Mouse (Mus musculus): Measurements from ENCODE around the gene Limk2. TPM values are rescaled to one million over a fixed set of nuclear protein-coding genes. Genes with fewer than 3 reads are reported as not detected.

Limk2 gene
- polyA plus RNA-seq, 1 experiment: 37.8 TPM

DNA sequence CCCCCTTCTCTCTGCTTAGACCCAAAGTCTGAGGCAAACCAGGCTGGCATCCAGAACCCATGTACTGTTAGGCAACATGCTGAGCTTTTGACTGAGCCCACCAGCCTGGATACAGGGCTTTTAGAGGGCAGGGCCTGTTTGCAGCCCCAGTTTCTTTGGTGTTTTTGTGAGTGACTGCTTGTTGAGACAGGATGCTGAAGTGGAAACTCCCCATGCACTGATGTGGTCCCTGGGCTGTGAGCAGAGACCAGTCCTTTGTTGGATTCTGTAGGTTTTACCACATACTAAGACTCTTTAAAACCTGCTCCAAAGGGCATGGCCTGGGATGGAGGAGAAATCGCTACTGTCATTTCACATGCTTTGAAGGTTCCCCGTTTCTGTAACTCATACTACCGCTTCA, 64.1 kb downstream of the Limk2 start:
- Histone ChIP-seq H3ac (ENCODE audit: control insufficient read depth, insufficient read length) (no peak overlapping the region), H3K4me2 (ENCODE audit: low read depth) (no peak overlapping the region), H3K36me3 (ENCODE audit: control insufficient read depth, insufficient read depth) (peaks cover 11% of the 10 kb centered on the region), H3K79me2 (ENCODE audit: control insufficient read depth, insufficient read depth) (no peaks in the 10 kb centered on the region), H3K4me3 (no peak overlapping the region), H3K27me3 (ENCODE audit: control insufficient read depth, insufficient read depth, insufficient read length) (no peaks in the 10 kb centered on the region)
- TF ChIP-seq POLR2AphosphoS2 (IDR thresholded peaks at IDR 0.05; ENCODE audit: insufficient read length, low read depth) (no peak), TCF3 (IDR thresholded peaks at IDR 0.05; ENCODE audit: insufficient read length, low read depth) (no peak), E2F4 (IDR thresholded peaks at IDR 0.05; ENCODE audit: insufficient read depth) (no peak), MAX (IDR thresholded peaks at IDR 0.05; ENCODE audit: low read depth) (no peak), TCF12 (IDR thresholded peaks at IDR 0.05; ENCODE audit: insufficient read depth, poor library complexity, severe bottlenecking) (no peak), SRF (IDR thresholded peaks at IDR 0.05; ENCODE audit: control insufficient read depth, insufficient read length, low read depth) (no peak), CEBPB (IDR thresholded peaks at IDR 0.05; ENCODE audit: insufficient read depth, poor library complexity, severe bottlenecking) (no peak), POLR2A (IDR thresholded peaks at IDR 0.05; ENCODE audit: insufficient read length, low read depth) (no peak), MYOG (IDR thresholded peaks at IDR 0.05; ENCODE audit: control insufficient read depth in 1 of 3, insufficient read depth in 1 of 3, insufficient read length in 2 of 3, low read depth in 2 of 3) (no peak), USF1 (IDR thresholded peaks at IDR 0.05; ENCODE audit: low read depth) (no peak), REST (IDR thresholded peaks at IDR 0.05; ENCODE audit: insufficient read depth, insufficient read length) (no peak), MYOD1 (IDR thresholded peaks at IDR 0.05; ENCODE audit: control insufficient read depth in 1 of 3, insufficient read length in 2 of 3, low read depth in 2 of 3) (no peak)

DNA sequence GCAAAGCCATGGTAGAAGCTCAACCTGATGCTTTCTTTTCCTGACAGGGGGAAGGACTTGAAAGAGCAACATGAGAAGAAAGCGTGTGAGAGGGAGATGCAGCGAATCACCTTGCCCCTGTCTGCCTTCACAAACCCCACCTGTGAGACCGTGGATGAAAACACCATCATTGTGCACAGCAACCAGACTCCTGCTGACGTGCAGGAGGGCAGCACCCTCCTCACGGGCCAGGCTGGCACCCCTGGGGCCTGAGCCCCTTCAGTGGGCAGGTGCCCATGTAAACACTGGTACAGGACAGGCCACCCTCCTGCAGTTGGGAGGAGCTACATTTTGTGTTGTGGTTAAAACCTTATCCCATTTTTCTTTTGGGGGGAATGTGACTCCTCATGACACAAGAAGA, 67.5 kb downstream of the Limk2 start:
- TF ChIP-seq POLR2AphosphoS2 (IDR thresholded peaks at IDR 0.05; ENCODE audit: insufficient read length, low read depth): peak; percentile 81
- TF ChIP-seq POLR2A (IDR thresholded peaks at IDR 0.05; ENCODE audit: insufficient read length, low read depth): no peak
- TF ChIP-seq E2F4 (IDR thresholded peaks at IDR 0.05; ENCODE audit: insufficient read depth): no peak
- no peak for TF ChIP-seq MYOD1 (IDR thresholded peaks at IDR 0.05; ENCODE audit: control insufficient read depth in 1 of 3, insufficient read length in 2 of 3, low read depth in 2 of 3)
- TF ChIP-seq REST (IDR thresholded peaks at IDR 0.05; ENCODE audit: insufficient read depth, insufficient read length): no peak
- no peak overlapping the region for H3K4me2 ChIP-seq (ENCODE audit: low read depth)
- H3ac ChIP-seq (ENCODE audit: control insufficient read depth, insufficient read length): no peak overlapping the region
- peaks cover 11% of the 10 kb centered on the region for H3K36me3 ChIP-seq (ENCODE audit: control insufficient read depth, insufficient read depth)
- no peaks in the 10 kb centered on the region for H3K27me3 ChIP-seq (ENCODE audit: control insufficient read depth, insufficient read depth, insufficient read length)
- no peak overlapping the region for H3K4me3 ChIP-seq
- H3K79me2 ChIP-seq (ENCODE audit: control insufficient read depth, insufficient read depth): no peaks in the 10 kb centered on the region

DNA sequence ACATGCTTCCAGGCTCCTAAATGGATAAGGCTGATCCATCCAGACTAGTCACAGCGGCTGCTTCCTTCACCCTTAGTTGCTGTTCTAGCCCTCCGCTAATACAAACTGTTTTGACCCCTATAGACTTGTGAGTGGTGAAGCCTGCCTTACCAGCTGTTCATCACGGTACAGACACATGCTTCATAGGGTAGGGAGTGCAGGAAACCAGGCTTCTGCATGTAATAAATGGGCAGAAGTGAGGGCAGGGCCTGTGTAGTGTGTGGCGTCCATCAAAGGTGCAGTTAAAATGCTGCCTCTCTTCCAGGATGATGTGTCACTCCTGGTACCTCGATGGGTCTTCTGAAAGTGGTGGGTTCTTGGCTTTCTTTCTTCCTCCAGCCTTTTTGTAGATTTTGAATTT, 71.0 kb downstream of the Limk2 start:
- Histone ChIP-seq H3K79me2 (ENCODE audit: control insufficient read depth, insufficient read depth) (no peaks in the 10 kb centered on the region), H3K4me2 (ENCODE audit: low read depth) (no peak overlapping the region), H3K27me3 (ENCODE audit: control insufficient read depth, insufficient read depth, insufficient read length) (no peaks in the 10 kb centered on the region), H3ac (ENCODE audit: control insufficient read depth, insufficient read length) (no peak overlapping the region), H3K36me3 (ENCODE audit: control insufficient read depth, insufficient read depth) (no peaks in the 10 kb centered on the region), H3K4me3 (no peak overlapping the region)
- no peak for TF ChIP-seq REST (IDR thresholded peaks at IDR 0.05; ENCODE audit: insufficient read depth, insufficient read length)
- no peak for TF ChIP-seq POLR2AphosphoS2 (IDR thresholded peaks at IDR 0.05; ENCODE audit: insufficient read length, low read depth)
- TF ChIP-seq CEBPB (IDR thresholded peaks at IDR 0.05; ENCODE audit: insufficient read depth, poor library complexity, severe bottlenecking): no peak
- TF ChIP-seq MAX (IDR thresholded peaks at IDR 0.05; ENCODE audit: low read depth): no peak
- TF ChIP-seq TCF3 (IDR thresholded peaks at IDR 0.05; ENCODE audit: insufficient read length, low read depth): no peak
- TF ChIP-seq TCF12 (IDR thresholded peaks at IDR 0.05; ENCODE audit: insufficient read depth, poor library complexity, severe bottlenecking): no peak
- TF ChIP-seq POLR2A (IDR thresholded peaks at IDR 0.05; ENCODE audit: insufficient read length, low read depth): no peak
- no peak for TF ChIP-seq E2F4 (IDR thresholded peaks at IDR 0.05; ENCODE audit: insufficient read depth)
- no peak for TF ChIP-seq MYOG (IDR thresholded peaks at IDR 0.05; ENCODE audit: control insufficient read depth in 1 of 3, insufficient read depth in 1 of 3, insufficient read length in 2 of 3, low read depth in 2 of 3)
- no peak for TF ChIP-seq MYOD1 (IDR thresholded peaks at IDR 0.05; ENCODE audit: control insufficient read depth in 1 of 3, insufficient read length in 2 of 3, low read depth in 2 of 3)
- TF ChIP-seq USF1 (IDR thresholded peaks at IDR 0.05; ENCODE audit: low read depth): no peak
- TF ChIP-seq SRF (IDR thresholded peaks at IDR 0.05; ENCODE audit: control insufficient read depth, insufficient read length, low read depth): no peak

DNA sequence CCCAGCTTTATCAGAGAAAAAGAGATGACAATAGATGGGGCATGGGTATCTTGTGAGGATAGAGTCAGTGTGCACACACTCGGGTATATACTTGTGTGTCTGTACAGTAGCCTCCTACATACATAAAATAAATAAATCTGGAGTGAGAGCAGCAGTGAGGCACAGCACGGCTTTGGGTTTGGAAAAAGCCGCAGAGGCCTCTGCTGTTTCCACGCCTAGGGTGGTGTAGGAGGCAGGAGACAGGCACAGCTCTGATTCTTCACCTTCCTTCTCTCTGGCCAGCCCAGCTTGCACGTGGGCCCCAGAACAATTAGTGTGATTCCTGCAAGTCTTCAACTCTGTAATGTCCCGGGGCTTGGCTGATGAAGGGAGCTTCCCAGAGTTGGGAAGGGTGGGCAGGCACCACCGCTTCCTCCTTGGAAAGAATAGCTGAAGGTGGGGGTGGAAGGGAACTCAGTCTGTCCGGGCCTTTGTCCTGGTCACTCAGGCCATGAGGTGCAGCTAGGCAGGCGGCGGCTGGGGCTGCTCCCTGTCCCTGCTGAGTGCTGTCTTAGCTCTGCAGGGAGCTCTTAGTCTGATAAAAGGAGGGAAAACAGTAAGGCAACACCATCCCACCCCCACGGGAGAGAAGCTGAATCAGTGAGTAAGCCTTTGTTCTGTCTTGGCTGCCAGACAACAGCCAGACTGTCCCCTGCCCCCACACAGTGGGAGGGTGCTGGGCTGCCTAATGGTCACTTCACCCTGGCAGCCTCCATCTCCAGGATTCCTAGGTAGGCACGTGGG, 71.6 kb downstream of the Limk2 start:
- no peaks in the 10 kb centered on the region for H3K79me2 ChIP-seq (ENCODE audit: control insufficient read depth, insufficient read depth)
- peak; percentile 51 for TF ChIP-seq POLR2AphosphoS2 (IDR thresholded peaks at IDR 0.05; ENCODE audit: insufficient read length, low read depth)
- no peak for TF ChIP-seq MAX (IDR thresholded peaks at IDR 0.05; ENCODE audit: low read depth)
- no peaks in the 10 kb centered on the region for H3K36me3 ChIP-seq (ENCODE audit: control insufficient read depth, insufficient read depth)
- H3ac ChIP-seq (ENCODE audit: control insufficient read depth, insufficient read length): no peak overlapping the region
- no peaks in the 10 kb centered on the region for H3K27me3 ChIP-seq (ENCODE audit: control insufficient read depth, insufficient read depth, insufficient read length)
- no peak overlapping the region for H3K4me3 ChIP-seq
- H3K4me2 ChIP-seq (ENCODE audit: low read depth): peak overlapping the region; percentile 28

DNA sequence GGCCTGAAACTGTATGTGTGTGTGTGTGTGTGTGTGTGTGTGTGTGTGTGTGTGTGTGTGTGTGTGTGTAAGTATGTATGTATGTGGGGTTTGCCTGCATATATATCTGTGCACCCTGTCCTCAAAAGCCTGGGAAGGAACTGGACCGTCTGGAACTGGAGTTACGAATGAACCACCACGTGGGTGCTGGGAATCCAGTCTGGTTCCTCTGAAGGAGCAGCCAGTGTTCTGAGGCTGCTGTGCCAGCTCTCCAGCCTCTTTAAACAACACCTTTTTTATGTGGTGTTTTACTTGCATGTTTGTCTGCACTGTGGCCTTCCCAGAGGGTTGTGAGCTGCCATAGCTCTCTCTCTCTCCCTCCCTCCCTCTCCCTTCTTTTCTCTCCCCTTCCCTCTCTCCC, 72.4 kb downstream of the Limk2 start:
- no peak overlapping the region for H3ac ChIP-seq (ENCODE audit: control insufficient read depth, insufficient read length)

More for the DNA sequence above, 72.4 kb downstream of the Limk2 start:
- no peak overlapping the region for H3K4me2 ChIP-seq (ENCODE audit: low read depth)
- no peaks in the 10 kb centered on the region for H3K36me3 ChIP-seq (ENCODE audit: control insufficient read depth, insufficient read depth)
- no peaks in the 10 kb centered on the region for H3K79me2 ChIP-seq (ENCODE audit: control insufficient read depth, insufficient read depth)
- no peaks in the 10 kb centered on the region for H3K27me3 ChIP-seq (ENCODE audit: control insufficient read depth, insufficient read depth, insufficient read length)
- H3K4me3 ChIP-seq: no peak overlapping the region
- no peak for TF ChIP-seq TCF3 (IDR thresholded peaks at IDR 0.05; ENCODE audit: insufficient read length, low read depth)
- TF ChIP-seq MYOD1 (IDR thresholded peaks at IDR 0.05; ENCODE audit: control insufficient read depth in 1 of 3, insufficient read length in 2 of 3, low read depth in 2 of 3): no peak
- no peak for TF ChIP-seq E2F4 (IDR thresholded peaks at IDR 0.05; ENCODE audit: insufficient read depth)
- no peak for TF ChIP-seq REST (IDR thresholded peaks at IDR 0.05; ENCODE audit: insufficient read depth, insufficient read length)
- TF ChIP-seq MYOG (IDR thresholded peaks at IDR 0.05; ENCODE audit: control insufficient read depth in 1 of 3, insufficient read depth in 1 of 3, insufficient read length in 2 of 3, low read depth in 2 of 3): no peak
- TF ChIP-seq POLR2AphosphoS2 (IDR thresholded peaks at IDR 0.05; ENCODE audit: insufficient read length, low read depth): no peak
- no peak for TF ChIP-seq TCF12 (IDR thresholded peaks at IDR 0.05; ENCODE audit: insufficient read depth, poor library complexity, severe bottlenecking)
- no peak for TF ChIP-seq USF1 (IDR thresholded peaks at IDR 0.05; ENCODE audit: low read depth)
- TF ChIP-seq SRF (IDR thresholded peaks at IDR 0.05; ENCODE audit: control insufficient read depth, insufficient read length, low read depth): no peak
- no peak for TF ChIP-seq MAX (IDR thresholded peaks at IDR 0.05; ENCODE audit: low read depth)
- no peak for TF ChIP-seq POLR2A (IDR thresholded peaks at IDR 0.05; ENCODE audit: insufficient read length, low read depth)
- no peak for TF ChIP-seq CEBPB (IDR thresholded peaks at IDR 0.05; ENCODE audit: insufficient read depth, poor library complexity, severe bottlenecking)

All from myocyte (in vitro differentiated cells).